Mouse (Mus musculus): ENCODE measurements around the gene Gm45785.

GRCm38 (mm10) chr7:140902036-140902875 is 46.1 kb upstream of the Gm45785 start:
- no peak for TF ChIP-seq CTCF (IDR thresholded peaks at IDR 0.05; ENCODE audit: extremely low read depth, insufficient read length, insufficient replicate concordance, low read depth, low read length)
- TF ChIP-seq POLR2A (IDR thresholded peaks at IDR 0.05; ENCODE audit: low read depth, low read length) = no peak

Measured in small intestine, adult 2 months (tissue).